Mouse (Mus musculus) limb, embryonic 14.5 days (tissue): ENCODE measurements at regions not wholly inside any gene's neighbourhood (a gene's known extent, or its start where the extent isn't known, plus 50 kb on each side); places are given as distances from the start of the nearest gene placed in this dataset.

Experiments used
- ATAC-seq: fragments of 200-750 bp; cut with Nextera tagmentation; 2 replicates; pipeline ENCODE4 v1.8.0; 2017; ENCODE audit warnings: low read depth, moderate number of reproducible peaks, moderate TSS enrichment; ENCODE audit not compliant: low FRiP score
- DNase-seq: peaks from one replicate; pipeline ENCODE4 v3.0.0-alpha.2; 2015; ENCODE audit warnings: low spot score
- H3K27ac ChIP-seq: fragments of 300-500 bp; sonication (generic); replicated peaks from 2 replicates; pipeline ENCODE4 v1.5.1; 2014; ENCODE audit warnings: low read depth, mild to moderate bottlenecking, low read length, moderate library complexity, mixed read lengths
- H3K27me3 ChIP-seq: fragments of 300-500 bp; sonication (generic); 2 replicates; pipeline ENCODE4 v1.6.1; 2014; ENCODE audit warnings: low read length, mixed read lengths; ENCODE audit not compliant: control insufficient read depth, insufficient read depth
- H3K36me3 ChIP-seq: fragments of 300-500 bp; sonication (generic); 2 replicates; pipeline ENCODE4 v1.6.1; 2014; ENCODE audit warnings: mild to moderate bottlenecking, low read length, moderate library complexity, mixed read lengths; ENCODE audit not compliant: control insufficient read depth, insufficient read depth
- H3K4me1 ChIP-seq: fragments of 300-500 bp; sonication (generic); 2 replicates; pipeline ENCODE4 v1.6.1; 2014; ENCODE audit warnings: antibody characterized with exemption, low read length, mixed read lengths; ENCODE audit not compliant: control insufficient read depth, insufficient read depth
- H3K4me2 ChIP-seq: fragments of 300-500 bp; sonication (generic); replicated peaks from 2 replicates; pipeline ENCODE4 v1.6.1; 2014; ENCODE audit warnings: low read depth, mild to moderate bottlenecking, low read length, moderate library complexity; ENCODE audit not compliant: severe bottlenecking
- H3K4me3 ChIP-seq: fragments of 300-500 bp; sonication (generic); replicated peaks from 2 replicates; pipeline ENCODE4 v1.5.1; 2014; ENCODE audit warnings: low read length
- H3K9ac ChIP-seq: fragments of 300-500 bp; sonication (generic); 2 replicates; pipeline ENCODE4 v1.6.1; 2014; ENCODE audit warnings: mild to moderate bottlenecking, low read depth, low read length, moderate library complexity; ENCODE audit not compliant: severe bottlenecking
- H3K9me3 ChIP-seq: fragments of 300-500 bp; sonication (generic); 2 replicates; pipeline ENCODE4 v1.6.1; 2016; ENCODE audit warnings: low read length; ENCODE audit not compliant: control insufficient read depth
- POLR2A ChIP-seq: fragments of 200-500 bp; IDR thresholded peaks from 2 replicates; pipeline ENCODE4 v1.8.0; 2012; ENCODE audit warnings: inconsistent platforms, mild to moderate bottlenecking, moderate library complexity, borderline replicate concordance; ENCODE audit not compliant: insufficient read depth, insufficient read length; ENCODE audit errors: extremely low read depth
- whole genome bisulfite sequencing: fragments of 180-500 bp; shearing (Covaris S2); extraction: QIAGEN DNeasy Blood & Tissue Kit; methylation state at CpG from one replicate; pipeline ENCODE4 v1.1.7; 2014; 5-methylcytosine and 5-hydroxymethylcytosine counted together

GRCm38 (mm10) chr4:107746366-107746765, 55.7 kb upstream of the Lrp8 start:
- Histone ChIP-seq H3K9me3 (no peaks in the 10 kb centered on the region), H3K27me3 (no peaks in the 10 kb centered on the region), H3K27ac (no peak overlapping the region), H3K4me1 (no peaks in the 10 kb centered on the region), H3K4me2 (no peak overlapping the region), H3K4me3 (no peak overlapping the region), H3K9ac (no peak overlapping the region), H3K36me3 (no peaks in the 10 kb centered on the region)
- DNase-seq (no peak), ATAC-seq (no peak)
- no peak for TF ChIP-seq POLR2A
- WGBS, result 82% methylated on average over 3 of the region's 3 CpGs

DNA sequence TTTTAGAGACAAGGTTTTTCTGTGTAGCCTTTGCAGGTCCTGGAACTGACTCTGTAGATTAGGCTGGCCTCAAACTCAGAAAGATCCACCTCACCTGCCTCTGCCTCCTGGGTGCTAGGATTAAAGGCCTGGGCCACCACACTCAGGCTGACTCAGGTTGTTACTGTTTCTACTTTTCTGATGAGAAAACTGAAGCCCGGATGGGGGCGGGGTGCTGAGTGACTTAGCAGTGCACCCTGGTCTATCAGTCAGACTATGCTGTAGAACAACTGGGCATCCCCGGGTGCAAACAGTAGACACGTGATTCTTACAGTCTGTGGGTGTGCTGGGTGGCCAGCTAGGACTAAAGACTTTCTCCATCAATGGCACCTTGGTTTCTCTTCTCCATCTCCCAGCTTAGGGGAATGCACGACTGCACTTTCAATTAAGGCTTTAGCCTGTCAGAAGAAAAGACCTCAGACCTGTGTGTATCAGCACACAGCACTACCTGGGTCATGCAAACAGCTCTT, 55.1 kb upstream of the Lrp8 start:
- no peak for TF ChIP-seq POLR2A
- Histone ChIP-seq H3K4me3 (no peak overlapping the region), H3K4me1 (no peaks in the 10 kb centered on the region), H3K9me3 (no peaks in the 10 kb centered on the region), H3K4me2 (no peak overlapping the region), H3K9ac (no peak overlapping the region), H3K36me3 (no peaks in the 10 kb centered on the region), H3K27me3 (no peaks in the 10 kb centered on the region), H3K27ac (no peak overlapping the region)
- no peak for DNase-seq
- ATAC-seq, result no peak
- 81% methylated on average over 5 of the region's 5 CpGs for WGBS

DNA sequence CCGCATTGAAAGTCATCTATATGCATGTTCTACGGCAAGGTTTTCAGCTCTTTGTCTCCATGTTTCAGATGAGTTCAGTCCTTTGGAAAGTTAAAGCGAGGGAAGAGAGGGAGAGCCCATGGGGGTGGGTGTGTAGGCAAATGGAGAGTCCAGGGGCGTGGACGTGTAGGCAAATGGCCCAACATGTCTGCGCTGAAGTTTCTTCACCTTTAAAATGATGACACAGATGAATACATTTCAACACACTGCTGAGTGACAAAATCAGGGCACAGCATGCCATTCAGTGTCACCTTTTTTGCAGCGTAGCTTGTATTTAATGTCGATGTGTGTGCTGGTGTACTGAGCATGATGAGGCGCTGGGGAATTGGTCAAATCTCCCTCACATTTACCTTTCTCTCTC, 54.6 kb upstream of the Lrp8 start:
- 90% methylated on average over 9 of the region's 9 CpGs for WGBS
- ATAC-seq (no peak), DNase-seq (no peak)
- Histone ChIP-seq H3K36me3 (no peaks in the 10 kb centered on the region), H3K9me3 (no peaks in the 10 kb centered on the region), H3K9ac (no peak overlapping the region), H3K4me1 (no peaks in the 10 kb centered on the region), H3K4me2 (no peak overlapping the region), H3K27me3 (no peaks in the 10 kb centered on the region), H3K27ac (no peak overlapping the region), H3K4me3 (no peak overlapping the region)
- no peak for TF ChIP-seq POLR2A

DNA sequence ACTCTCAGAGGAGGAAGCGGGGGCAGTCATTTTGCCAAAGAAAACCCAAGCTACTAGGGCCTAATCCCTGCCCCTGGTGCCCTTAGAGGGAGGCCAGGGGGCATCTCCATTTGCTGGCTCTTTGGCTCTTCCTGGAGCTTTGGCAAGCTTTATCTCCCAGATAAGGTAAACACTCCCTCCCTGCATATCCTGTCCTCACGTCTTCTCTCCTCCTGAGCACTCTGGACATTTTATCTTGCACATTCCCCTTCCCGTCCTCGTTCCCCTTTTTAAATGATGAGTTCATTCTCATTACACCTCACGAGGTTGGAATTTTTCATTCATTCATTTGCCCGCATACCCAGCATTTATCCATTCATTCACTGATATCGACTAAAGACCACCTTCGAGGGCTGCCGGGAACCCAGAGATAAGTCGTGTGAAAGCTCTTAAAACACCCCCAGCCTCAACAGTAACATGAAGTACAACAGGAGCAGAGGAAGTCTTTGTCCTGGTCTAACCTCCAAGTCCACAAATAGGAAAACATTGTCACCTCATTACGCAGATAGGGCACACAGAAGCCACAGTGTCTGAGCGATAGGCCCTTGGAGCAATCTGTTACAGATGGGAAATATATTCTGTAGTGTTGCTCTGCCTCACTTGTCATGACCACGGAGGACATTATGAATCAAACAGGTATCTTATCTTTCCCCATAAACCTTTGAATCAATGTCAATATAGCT, 54.0 kb upstream of the Lrp8 start:
- no peak overlapping the region for H3K9ac ChIP-seq
- H3K4me2 ChIP-seq, result no peak overlapping the region
- no peaks in the 10 kb centered on the region for H3K36me3 ChIP-seq
- no peak overlapping the region for H3K27ac ChIP-seq
- H3K4me3 ChIP-seq, result no peak overlapping the region
- DNase-seq (no peak), ATAC-seq (no peak)
- H3K9me3 ChIP-seq, result no peaks in the 10 kb centered on the region
- H3K27me3 ChIP-seq, result no peaks in the 10 kb centered on the region
- 72% methylated on average over 13 of the region's 13 CpGs for WGBS
- no peak for TF ChIP-seq POLR2A
- H3K4me1 ChIP-seq, result no peaks in the 10 kb centered on the region

- Histone ChIP-seq H3K9me3 (no peaks in the 10 kb centered on the region), H3K9ac (no peak overlapping the region), H3K4me2 (no peak overlapping the region), H3K4me1 (no peaks in the 10 kb centered on the region), H3K27me3 (no peaks in the 10 kb centered on the region), H3K27ac (no peak overlapping the region), H3K4me3 (no peak overlapping the region), H3K36me3 (no peaks in the 10 kb centered on the region)
- ATAC-seq, result no peak
- TF ChIP-seq POLR2A, result no peak
- no peak for DNase-seq
- 73% methylated on average over 8 of the region's 8 CpGs for WGBS
Measured at GRCm38 (mm10) chr4:107749045-107749444, 53.0 kb upstream of the Lrp8 start.
